Mouse (Mus musculus): ENCODE measurements around the gene Sft2d2.
A peak's percentile ranks its signal among the peaks of the same experiment; 100 is the strongest.

Sft2d2 gene

GRCm38 (mm10) chr1:165193880-165194661 lies at the start of gene Sft2d2:
Sft2d2 (minus strand) TSS chr1:165194438.
- peak; percentile 87 for DNase-seq (ENCODE audit: low read depth)

GRCm38 (mm10) chr1:165236321-165237298 lies 42.4 kb upstream of the Sft2d2 start, which contains the start of gene Tiprl:
Tiprl (minus strand) TSS chr1:165236996.
- DNase-seq (ENCODE audit: low read depth), result peak; percentile 92

GRCm38 (mm10) chr1:165235846-165236245 lies 41.6 kb upstream of the Sft2d2 start:
- no peak for DNase-seq (ENCODE audit: low read depth)

GRCm38 (mm10) chr1:165233806-165234205 lies 39.6 kb upstream of the Sft2d2 start:
- DNase-seq (ENCODE audit: low read depth), result no peak

- no peak for DNase-seq (ENCODE audit: low read depth)
Measured at GRCm38 (mm10) chr1:165230691-165231090, 36.5 kb upstream of the Sft2d2 start.

- DNase-seq (ENCODE audit: low read depth), result no peak
Measured at GRCm38 (mm10) chr1:165229577-165229976, 35.3 kb upstream of the Sft2d2 start.

- DNase-seq (ENCODE audit: low read depth), result no peak
Measured at GRCm38 (mm10) chr1:165217023-165217589, 22.9 kb upstream of the Sft2d2 start.

- no peak for DNase-seq (ENCODE audit: low read depth)
Measured at GRCm38 (mm10) chr1:165215831-165216230, 21.6 kb upstream of the Sft2d2 start.

- no peak for DNase-seq (ENCODE audit: low read depth)
Measured at GRCm38 (mm10) chr1:165205591-165205990, 11.4 kb upstream of the Sft2d2 start.

GRCm38 (mm10) chr1:165203488-165204035 lies 9.3 kb upstream of the Sft2d2 start:
- no peak for DNase-seq (ENCODE audit: low read depth)

GRCm38 (mm10) chr1:165201445-165202012 lies 7.3 kb upstream of the Sft2d2 start:
- no peak for DNase-seq (ENCODE audit: low read depth)

- DNase-seq (ENCODE audit: low read depth), result no peak
Measured at GRCm38 (mm10) chr1:165200748-165201147, 6.5 kb upstream of the Sft2d2 start.

- DNase-seq (ENCODE audit: low read depth), result no peak
Measured at GRCm38 (mm10) chr1:165199639-165200038, 5.4 kb upstream of the Sft2d2 start.

GRCm38 (mm10) chr1:165198951-165199350 lies 4.7 kb upstream of the Sft2d2 start:
- no peak for DNase-seq (ENCODE audit: low read depth)

GRCm38 (mm10) chr1:165197875-165198274 lies 3.6 kb upstream of the Sft2d2 start:
- DNase-seq (ENCODE audit: low read depth), result no peak

GRCm38 (mm10) chr1:165195396-165195960 lies 1.2 kb upstream of the Sft2d2 start:
- no peak for DNase-seq (ENCODE audit: low read depth)

- no peak for DNase-seq (ENCODE audit: low read depth)
Measured at GRCm38 (mm10) chr1:165194662-165195013, 400 bp upstream of the Sft2d2 start.

- no peak for DNase-seq (ENCODE audit: low read depth)
Measured at GRCm38 (mm10) chr1:165193426-165193825, 812 bp downstream of the Sft2d2 start.

GRCm38 (mm10) chr1:165192714-165193264 lies 1.4 kb downstream of the Sft2d2 start:
- no peak for DNase-seq (ENCODE audit: low read depth)

- DNase-seq (ENCODE audit: low read depth), result no peak
Measured at GRCm38 (mm10) chr1:165192102-165192501, 2.1 kb downstream of the Sft2d2 start.

GRCm38 (mm10) chr1:165191611-165192010 lies 2.6 kb downstream of the Sft2d2 start:
- no peak for DNase-seq (ENCODE audit: low read depth)
